Mouse (Mus musculus) embryonic fibroblast, embryonic 13.5 days (primary cell): ENCODE measurements around the gene Hist1h3e.

Source experiments
- CTCF ChIP-seq: IDR thresholded peaks from 2 replicates; pipeline ENCODE4 v1.5.1; 2011; ENCODE audit warnings: mild to moderate bottlenecking, control low read depth, low read length, moderate library complexity, borderline replicate concordance; ENCODE audit not compliant: insufficient read depth
- POLR2A ChIP-seq: IDR thresholded peaks from 2 replicates; pipeline ENCODE4 v1.6.1; 2011; ENCODE audit warnings: low read depth, mild to moderate bottlenecking, control low read depth, low read length, moderate library complexity

GRCm38 (mm10) chr13:23541497-23541896 is 20.7 kb downstream of the Hist1h3e start:
- no peak for TF ChIP-seq POLR2A
- TF ChIP-seq CTCF, result no peak
